Mouse (Mus musculus) stomach, postnatal 0 days (tissue): Measurements from ENCODE around the gene Fam169b.

Experiments used
- CTCF ChIP-seq: IDR thresholded peaks from 2 replicates; pipeline ENCODE4 v1.5.1; 2016; ENCODE audit warnings: antibody characterized with exemption, low read depth, mild to moderate bottlenecking, moderate library complexity
- EP300 ChIP-seq: optimal IDR thresholded peaks from 2 replicates; pipeline ENCODE3; 2016; ENCODE audit warnings: antibody characterized with exemption

GRCm38 (mm10) chr7:68357407-68357806 is 83.8 kb downstream of the Fam169b start:
- TF ChIP-seq CTCF, result peak; percentile 97
- no peak for TF ChIP-seq EP300
